ENCODE assay signal across 22 mouse cellular contexts in the genomic region with DNA sequence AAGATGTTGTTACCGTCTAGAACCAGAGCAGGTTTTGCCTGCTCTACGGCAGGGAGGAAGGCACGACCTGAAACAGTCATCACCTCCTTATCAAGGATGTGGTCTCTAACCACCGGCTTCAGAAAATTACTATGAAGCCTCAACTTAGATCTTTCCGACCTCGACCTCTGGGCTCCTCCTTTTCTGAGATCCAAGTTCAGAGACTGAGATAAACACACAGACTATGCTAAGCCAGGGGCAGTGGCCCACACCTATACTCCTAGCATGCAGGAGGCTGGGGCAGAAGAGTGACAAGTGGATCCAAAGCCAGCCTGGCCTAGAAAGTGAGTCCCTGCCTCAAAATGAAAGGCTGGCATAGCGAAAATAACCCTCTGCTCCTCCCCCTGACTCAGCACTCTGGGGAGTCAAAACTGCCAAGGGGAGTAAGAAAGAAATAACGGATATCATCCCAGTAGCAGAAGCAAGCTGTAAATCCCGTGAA. TPM values are rescaled to one million over a fixed set of nuclear protein-coding genes. Genes with fewer than 3 reads are reported as not detected.
A peak's percentile ranks its signal among the peaks of the same experiment; 100 is the strongest.
DNase-seq lines count a peak whose midpoint lies in the region; ATAC-seq lines count a peak whose summit lies in the region.
"Had no signal": no experiment of that assay in that cellular context is flagged by ENCODE, and none has a peak within 500 bp of the region (broad histone marks: within the 10 kb centered on the region; RNA-seq: fewer than 3 reads in every experiment).

No protein-coding gene starts in this region.

- H3K9ac ChIP-seq in kidney, embryonic 14.5 days (ENCODE audit: low read depth, low read length): no peak overlapping the region
- H3K9ac ChIP-seq: heart, embryonic 12.5 days; neural tube, embryonic 12.5 days; stomach, embryonic 15.5 days had no signal

- H3K9me3 ChIP-seq in kidney, embryonic 14.5 days (ENCODE audit: control insufficient read depth, low read length): no peaks in the 10 kb centered on the region
- H3K9me3 ChIP-seq in forebrain, embryonic 10.5 days: no peaks in the 10 kb centered on the region
- H3K9me3 ChIP-seq: embryonic facial prominence, embryonic 10.5 days; G1E; heart, embryonic 12.5 days; neural tube, embryonic 12.5 days; stomach, embryonic 15.5 days had no signal

- peak; percentile 93 for DNase-seq in CD4-positive helper T cell, adult 2 months (ENCODE audit: low read depth, low spot score)
- DNase-seq in CD8-positive naive resting alpha-beta T cell, adult 2 months (ENCODE audit: low read depth in 2 of 2, low spot score in 2 of 2): peak; percentile 79 to 81
- peak; percentile 94 for DNase-seq in induced T-regulatory cell, adult 2 months (ENCODE audit: low read depth)
- DNase-seq in skeletal muscle tissue, adult 2 months (ENCODE audit: low read depth, low spot score): peak; percentile 3
- DNase-seq in left cerebral cortex, adult 18-20 months (ENCODE audit: low spot score in 2 of 2): no peak
- no peak for DNase-seq in testis, postnatal 10 days (ENCODE audit: low spot score)
- DNase-seq in forebrain, embryonic 10.5 days (ENCODE audit: extremely low spot score, low spot score): no peak
- DNase-seq: gastrocnemius, adult 2 months; kidney, postnatal 36 days; lung, adult 18-20 months; right cerebral cortex, adult 18-20 months had no signal

- H3K27me3 ChIP-seq in kidney, embryonic 14.5 days (ENCODE audit: control insufficient read depth, insufficient read depth, low read length): no peaks in the 10 kb centered on the region
- H3K27me3 ChIP-seq in forebrain, embryonic 10.5 days (ENCODE audit: poor library complexity, severe bottlenecking): no peaks in the 10 kb centered on the region
- H3K27me3 ChIP-seq: heart, embryonic 12.5 days; neural tube, embryonic 12.5 days; stomach, embryonic 15.5 days had no signal

- no peak overlapping the region for H3K4me3 ChIP-seq in kidney, embryonic 14.5 days (ENCODE audit: low read length)
- no peak overlapping the region for H3K4me3 ChIP-seq in forebrain, embryonic 10.5 days
- H3K4me3 ChIP-seq: embryonic facial prominence, embryonic 10.5 days; gastrocnemius, adult 2 months; heart, embryonic 12.5 days; neural tube, embryonic 12.5 days; stomach, embryonic 15.5 days had no signal

- no peaks in the 10 kb centered on the region for H3K4me1 ChIP-seq in kidney, embryonic 14.5 days (ENCODE audit: control insufficient read depth, insufficient read depth, low read length)
- no peaks in the 10 kb centered on the region for H3K4me1 ChIP-seq in forebrain, embryonic 10.5 days
- H3K4me1 ChIP-seq: embryonic facial prominence, embryonic 10.5 days; heart, embryonic 12.5 days; neural tube, embryonic 12.5 days; stomach, embryonic 15.5 days had no signal

- no peak overlapping the region for H3K27ac ChIP-seq in kidney, embryonic 14.5 days (ENCODE audit: low read depth, low read length)
- H3K27ac ChIP-seq in forebrain, embryonic 10.5 days: no peak overlapping the region
- H3K27ac ChIP-seq: embryonic facial prominence, embryonic 10.5 days; gastrocnemius, adult 2 months; neural tube, embryonic 12.5 days; stomach, embryonic 15.5 days had no signal

- H3K36me3 ChIP-seq in kidney, embryonic 14.5 days (ENCODE audit: control insufficient read depth, insufficient read depth, low read length): no peaks in the 10 kb centered on the region
- no peaks in the 10 kb centered on the region for H3K36me3 ChIP-seq in forebrain, embryonic 10.5 days (replicated peaks)
- H3K36me3 ChIP-seq: embryonic facial prominence, embryonic 10.5 days; G1E; heart, embryonic 12.5 days; neural tube, embryonic 12.5 days; stomach, embryonic 15.5 days had no signal

- no peak overlapping the region for H3K4me2 ChIP-seq in kidney, embryonic 14.5 days (replicated peaks; ENCODE audit: low read depth, low read length)
- H3K4me2 ChIP-seq: heart, embryonic 12.5 days; midbrain, embryonic 11.5 days; neural tube, embryonic 12.5 days; stomach, embryonic 15.5 days had no signal

- no peak for ATAC-seq in kidney, embryonic 14.5 days (ENCODE audit: low FRiP score, low TSS enrichment)
- ATAC-seq: hindbrain, embryonic 16.5 days had no signal

- 83% methylated on average over 9 of the region's 9 CpGs for WGBS in kidney, embryonic 14.5 days
- 89% methylated on average over 9 of the region's 9 CpGs for WGBS in forebrain, embryonic 10.5 days

RNA-seq across cellular contexts. Expression of gene Cnga1, which starts 9.2 kb away (rescaled TPM):
- polyA plus RNA-seq in kidney, embryonic 14.5 days (2014; fragmentation: Nextera tagmentation; extraction: Ambion mirVana): not detected in 2 replicates
- total RNA-seq in left cerebral cortex, adult 18-20 months (2021): not detected
- polyA plus RNA-seq in forebrain, embryonic 10.5 days (2016; fragmentation: Nextera tagmentation; extraction: Ambion mirVana): not detected in 2 replicates
- total RNA-seq: adrenal gland, adult 18-20 months; gastrocnemius, adult 2 months; left cerebral cortex, postnatal 25 days had no signal
- polyA plus RNA-seq: embryonic facial prominence, embryonic 10.5 days; forebrain, embryonic 11.5 days; G1E; heart, embryonic 12.5 days; hindbrain, embryonic 16.5 days; midbrain, embryonic 11.5 days; neural tube, embryonic 12.5 days; stomach, embryonic 15.5 days had no signal

RNA-seq across cellular contexts. Expression of gene Nipal1, which starts 12.8 kb away (rescaled TPM):
- 1.4 and 1.9 TPM in 2 replicates for polyA plus RNA-seq in kidney, embryonic 14.5 days (2014; fragmentation: Nextera tagmentation; extraction: Ambion mirVana)
- not detected for total RNA-seq in left cerebral cortex, adult 18-20 months (2021)
- 0.16 and 0.33 TPM in 2 replicates for polyA plus RNA-seq in forebrain, embryonic 10.5 days (2016; fragmentation: Nextera tagmentation; extraction: Ambion mirVana)
- total RNA-seq: gastrocnemius, adult 2 months; left cerebral cortex, postnatal 25 days had no signal
- polyA plus RNA-seq: G1E; heart, embryonic 12.5 days had no signal

RNA-seq across cellular contexts. Expression of gene Gm5868, which starts 47.5 kb away (rescaled TPM):
- polyA plus RNA-seq in kidney, embryonic 14.5 days (2014; fragmentation: Nextera tagmentation; extraction: Ambion mirVana): 0.39 TPM in 1 of 2 replicates, not detected in the other
- not detected for total RNA-seq in left cerebral cortex, adult 18-20 months (2021)
- 1.1 and 1.5 TPM in 2 replicates for polyA plus RNA-seq in forebrain, embryonic 10.5 days (2016; fragmentation: Nextera tagmentation; extraction: Ambion mirVana)
- total RNA-seq: gastrocnemius, adult 2 months had no signal
- polyA plus RNA-seq: G1E; heart, embryonic 12.5 days had no signal

RNA-seq across cellular contexts. Expression of gene Zar1, which starts 53.8 kb away (rescaled TPM):
- polyA plus RNA-seq in kidney, embryonic 14.5 days (2014; fragmentation: Nextera tagmentation; extraction: Ambion mirVana): 0.36 and 0.45 TPM in 2 replicates
- not detected for total RNA-seq in left cerebral cortex, adult 18-20 months (2021)
- polyA plus RNA-seq in forebrain, embryonic 10.5 days (2016; fragmentation: Nextera tagmentation; extraction: Ambion mirVana): not detected in 2 replicates
- total RNA-seq: adrenal gland, adult 18-20 months; gastrocnemius, adult 2 months had no signal
- polyA plus RNA-seq: G1E had no signal

Comparison
In these comparisons a context has a peak if more than half of its experiments do, and no peak if none do; other contexts are left out.
1. DNase-seq: peak in CD4-positive helper T cell, adult 2 months (single experiment), CD8-positive naive resting alpha-beta T cell, adult 2 months (2 of 2), induced T-regulatory cell, adult 2 months (single experiment) and skeletal muscle tissue, adult 2 months (single experiment); none in left cerebral cortex, adult 18-20 months (0 of 2), testis, postnatal 10 days (single experiment) and forebrain, embryonic 10.5 days (single experiment).